Mouse (Mus musculus) intestine, embryonic 14.5 days (tissue): ENCODE measurements around the gene C1qtnf6. TPM values are rescaled to one million over a fixed set of nuclear protein-coding genes. Genes with fewer than 3 reads are reported as not detected.

Experiments
- ATAC-seq: fragments of 200-750 bp; cut with Nextera tagmentation; replicated peaks from 2 replicates; pipeline ENCODE4 v1.8.0; 2017; ENCODE audit warnings: low read depth, moderate number of reproducible peaks, moderate TSS enrichment, moderate library complexity; ENCODE audit not compliant: low FRiP score, low TSS enrichment
- DNase-seq: peaks from one replicate; pipeline ENCODE4 v3.0.0-alpha.2; 2018; ENCODE audit warnings: low spot score
- H3K27ac ChIP-seq: fragments of 300-500 bp; sonication (generic); 2 replicates; pipeline ENCODE4 v1.5.1; 2014; ENCODE audit warnings: low read depth, mild to moderate bottlenecking, control low read depth
- H3K27me3 ChIP-seq: fragments of 300-500 bp; sonication (generic); replicated peaks from 2 replicates; pipeline ENCODE4 v1.6.1; 2014; ENCODE audit warnings: low read length, control low read depth; ENCODE audit not compliant: control insufficient read depth, insufficient read depth
- H3K36me3 ChIP-seq: fragments of 300-500 bp; sonication (generic); 2 replicates; pipeline ENCODE4 v1.6.1; 2014; ENCODE audit warnings: low read length, control low read depth; ENCODE audit not compliant: control insufficient read depth, insufficient read depth
- H3K4me1 ChIP-seq: fragments of 300-500 bp; sonication (generic); replicated peaks from 2 replicates; pipeline ENCODE4 v1.6.1; 2014; ENCODE audit warnings: low read length, control low read depth, mixed read lengths; ENCODE audit not compliant: control insufficient read depth, insufficient read depth
- H3K4me2 ChIP-seq: fragments of 300-500 bp; sonication (generic); 2 replicates; pipeline ENCODE4 v1.6.1; 2014; ENCODE audit warnings: low read length
- H3K4me3 ChIP-seq: fragments of 300-500 bp; sonication (generic); 2 replicates; pipeline ENCODE4 v1.5.1; 2014; ENCODE audit warnings: low read depth, low read length, control low read depth, mixed read lengths
- H3K9ac ChIP-seq: fragments of 300-500 bp; sonication (generic); 2 replicates; pipeline ENCODE4 v1.6.1; 2014; ENCODE audit warnings: mild to moderate bottlenecking, low read length
- H3K9me3 ChIP-seq: fragments of 300-500 bp; sonication (generic); 2 replicates; pipeline ENCODE4 v1.6.1; 2016; ENCODE audit warnings: low read length, control low read depth; ENCODE audit not compliant: control insufficient read depth
- WGBS: fragments of 180-500 bp; shearing (Covaris S2); extraction: QIAGEN DNeasy Blood & Tissue Kit; methylation state at CpG from one replicate; pipeline ENCODE4 v1.1.7; 2014; 5-methylcytosine and 5-hydroxymethylcytosine counted together
- polyA plus RNA-seq: library from polyadenylated mRNA; unstranded; fragments of >200 nt; fragmentation: Nextera tagmentation; extraction: Ambion mirVana; gene quantifications from 2 replicates; pipeline ENCODE4 v1.2.1, GENCODE M21; 2014

Gene C1qtnf6
- polyA plus RNA-seq, 1 experiment from 2014 or later = 30.1 TPM

DNA sequence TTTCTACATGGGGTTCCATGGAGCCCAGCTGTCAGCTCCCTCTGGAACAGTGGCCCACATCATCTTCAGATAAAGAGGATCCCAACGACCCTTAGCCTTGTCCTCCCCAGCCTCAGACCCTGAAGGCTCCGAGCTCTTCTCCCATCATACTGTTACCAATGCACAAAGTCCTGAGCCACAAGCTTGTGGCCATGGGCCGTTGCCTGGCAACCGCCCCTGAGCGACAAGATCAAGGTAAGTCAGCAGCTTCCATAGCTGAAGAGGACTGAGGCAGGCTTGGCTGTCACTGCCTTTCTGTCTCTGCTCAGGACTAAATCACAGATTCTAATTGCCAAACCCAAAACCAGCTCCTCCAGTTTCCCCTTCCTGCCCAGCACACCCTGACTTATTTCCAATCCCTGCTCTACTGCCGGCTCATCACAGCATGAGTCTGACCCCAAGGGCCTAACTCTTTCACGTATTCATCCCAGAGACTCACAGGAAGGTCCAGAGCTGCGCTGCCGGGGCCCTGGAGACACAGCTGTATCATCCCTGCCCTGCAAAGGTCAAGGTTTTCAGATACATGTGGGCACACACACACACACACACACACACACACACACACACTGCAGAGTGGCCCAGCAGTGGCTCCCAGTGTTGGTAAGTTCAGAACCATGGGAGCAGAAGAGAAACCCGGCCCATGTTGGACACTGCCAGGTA, 4.7 kb upstream of the C1qtnf6 start:
- DNase-seq = no peak
- H3K4me3 ChIP-seq = no peak overlapping the region
- no peaks in the 10 kb centered on the region for H3K36me3 ChIP-seq
- H3K4me1 ChIP-seq = peaks cover 9% of the 10 kb centered on the region
- no peak overlapping the region for H3K4me2 ChIP-seq
- H3K27me3 ChIP-seq = 0 out of 2 replicates have a peak, but pooled peaks cover 4% of the 10 kb centered on the region
- H3K9me3 ChIP-seq = no peaks in the 10 kb centered on the region
- no peak for ATAC-seq
- H3K27ac ChIP-seq = no peak overlapping the region
- 56% methylated on average over 10 of the region's 10 CpGs for WGBS
- no peak overlapping the region for H3K9ac ChIP-seq

- Histone ChIP-seq H3K4me3 (no peak overlapping the region), H3K4me1 (peaks cover 26% of the 10 kb centered on the region), H3K9ac (no peak overlapping the region), H3K36me3 (no peaks in the 10 kb centered on the region), H3K27ac (peak overlapping the region; percentile 69), H3K4me2 (no peak overlapping the region), H3K27me3 (no peaks in the 10 kb centered on the region), H3K9me3 (no peaks in the 10 kb centered on the region)
- 69% methylated on average over 10 of the region's 10 CpGs for WGBS
- no peak for DNase-seq
- ATAC-seq = no peak
Observed at GRCm38 (mm10) chr15:78533346-78533835, 2.2 kb upstream of the C1qtnf6 start.

GRCm38 (mm10) chr15:78532566-78533345, 1.5 kb upstream of the C1qtnf6 start:
- H3K4me2 ChIP-seq = peak overlapping the region; percentile 28; the same call in 1 of the 2 replicates
- 58% methylated on average over 10 of the region's 10 CpGs for WGBS
- H3K4me3 ChIP-seq = no peak overlapping the region
- peaks cover 26% of the 10 kb centered on the region for H3K4me1 ChIP-seq
- no peaks in the 10 kb centered on the region for H3K27me3 ChIP-seq
- H3K9ac ChIP-seq = no peak overlapping the region
- DNase-seq = no peak
- peak; percentile 16; the same call in 1 of the 2 replicates for ATAC-seq
- H3K36me3 ChIP-seq = no peaks in the 10 kb centered on the region
- H3K27ac ChIP-seq = peak overlapping the region; percentile 69
- H3K9me3 ChIP-seq = no peaks in the 10 kb centered on the region

DNA sequence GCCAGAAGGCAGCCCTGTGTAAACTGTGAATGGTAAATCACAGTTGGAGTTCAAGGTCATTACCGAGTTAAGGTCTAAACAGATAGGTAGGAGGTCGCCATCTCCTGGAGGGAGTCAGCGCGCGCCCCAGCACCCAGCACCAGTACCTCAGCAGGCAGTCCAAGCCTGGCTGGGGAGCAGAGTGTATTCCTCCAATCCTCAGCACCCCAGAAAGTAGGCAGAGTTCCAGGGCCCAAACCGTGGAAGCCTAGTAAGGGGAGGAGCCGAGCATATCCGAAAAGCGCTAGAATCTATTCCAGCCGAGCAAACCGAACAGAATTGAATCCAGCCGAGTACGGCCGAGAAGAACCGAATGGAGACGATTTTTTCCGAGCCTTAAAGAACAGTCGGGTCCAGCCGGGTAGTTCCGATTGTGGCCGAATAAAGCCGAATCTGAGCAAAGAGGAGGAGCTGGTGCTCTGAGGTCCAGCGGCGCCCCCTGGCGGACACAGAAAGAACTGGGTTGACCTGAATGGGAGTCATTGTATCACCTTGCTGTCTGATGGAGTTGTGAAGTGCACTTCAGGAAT, 769 bp upstream of the C1qtnf6 start:
- peak; percentile 77 for ATAC-seq
- H3K4me2 ChIP-seq = peak overlapping the region; percentile 47
- H3K4me3 ChIP-seq = peak overlapping the region; percentile 21
- DNase-seq = peak; percentile 97
- H3K4me1 ChIP-seq = peaks cover 26% of the 10 kb centered on the region
- H3K36me3 ChIP-seq = no peaks in the 10 kb centered on the region
- under 1% methylated on average over 25 of the region's 25 CpGs for WGBS
- no peaks in the 10 kb centered on the region for H3K27me3 ChIP-seq
- peak overlapping the region; percentile 45 for H3K9ac ChIP-seq
- no peaks in the 10 kb centered on the region for H3K9me3 ChIP-seq
- H3K27ac ChIP-seq = peak overlapping the region; percentile 69

DNA sequence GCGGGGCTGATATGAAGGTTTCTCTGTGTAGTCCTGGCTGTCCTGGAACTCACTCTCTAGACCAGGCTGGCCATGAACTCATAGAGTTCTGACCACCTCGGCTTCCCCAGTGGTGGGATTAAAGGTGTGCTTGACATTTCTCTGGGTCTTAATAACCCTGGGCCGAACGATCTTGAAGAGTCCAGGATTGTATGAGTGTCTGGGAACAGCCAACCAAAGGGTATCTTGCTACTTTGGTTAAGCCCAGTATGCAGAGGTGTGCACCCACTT, 170 bp upstream of the C1qtnf6 start:
- Histone ChIP-seq H3K36me3 (no peaks in the 10 kb centered on the region), H3K4me2 (peak overlapping the region; percentile 47), H3K27me3 (no peaks in the 10 kb centered on the region), H3K27ac (peak overlapping the region; percentile 69), H3K4me1 (peaks cover 26% of the 10 kb centered on the region), H3K9ac (peak overlapping the region; percentile 45), H3K9me3 (no peaks in the 10 kb centered on the region), H3K4me3 (no peak overlapping the region)
- DNase-seq (no peak), ATAC-seq (no peak)
- 62% methylated on average over 4 of the region's 4 CpGs for WGBS

- no peak overlapping the region for H3K4me3 ChIP-seq
- DNase-seq = no peak
- H3K27me3 ChIP-seq = no peaks in the 10 kb centered on the region
- H3K9ac ChIP-seq = 0 out of 2 replicates have a peak overlapping the region, but pooled peaks have one; percentile 55
- no peak for ATAC-seq
- peak overlapping the region; percentile 78; the same call in 1 of the 2 replicates for H3K27ac ChIP-seq
- H3K36me3 ChIP-seq = no peaks in the 10 kb centered on the region
- WGBS = 71% methylated on average over 3 of the region's 3 CpGs
- H3K4me2 ChIP-seq = peak overlapping the region; percentile 82
- peaks cover 26% of the 10 kb centered on the region for H3K4me1 ChIP-seq
- no peaks in the 10 kb centered on the region for H3K9me3 ChIP-seq
Observed at GRCm38 (mm10) chr15:78530141-78530540, 1.1 kb downstream of the C1qtnf6 start.

GRCm38 (mm10) chr15:78529428-78529990, 1.7 kb downstream of the C1qtnf6 start:
- Histone ChIP-seq H3K4me3 (peak overlapping the region; percentile 40), H3K4me2 (peak overlapping the region; percentile 82), H3K27ac (peak overlapping the region; percentile 78), H3K27me3 (no peaks in the 10 kb centered on the region), H3K4me1 (peaks cover 26% of the 10 kb centered on the region), H3K9ac (peak overlapping the region; percentile 55), H3K36me3 (peaks cover 1% of the 10 kb centered on the region; the same call in 1 of the 2 replicates), H3K9me3 (no peaks in the 10 kb centered on the region)
- 1% methylated on average over 14 of the region's 15 CpGs for WGBS
- DNase-seq = peak; percentile 85
- ATAC-seq = peak; percentile 62

DNA sequence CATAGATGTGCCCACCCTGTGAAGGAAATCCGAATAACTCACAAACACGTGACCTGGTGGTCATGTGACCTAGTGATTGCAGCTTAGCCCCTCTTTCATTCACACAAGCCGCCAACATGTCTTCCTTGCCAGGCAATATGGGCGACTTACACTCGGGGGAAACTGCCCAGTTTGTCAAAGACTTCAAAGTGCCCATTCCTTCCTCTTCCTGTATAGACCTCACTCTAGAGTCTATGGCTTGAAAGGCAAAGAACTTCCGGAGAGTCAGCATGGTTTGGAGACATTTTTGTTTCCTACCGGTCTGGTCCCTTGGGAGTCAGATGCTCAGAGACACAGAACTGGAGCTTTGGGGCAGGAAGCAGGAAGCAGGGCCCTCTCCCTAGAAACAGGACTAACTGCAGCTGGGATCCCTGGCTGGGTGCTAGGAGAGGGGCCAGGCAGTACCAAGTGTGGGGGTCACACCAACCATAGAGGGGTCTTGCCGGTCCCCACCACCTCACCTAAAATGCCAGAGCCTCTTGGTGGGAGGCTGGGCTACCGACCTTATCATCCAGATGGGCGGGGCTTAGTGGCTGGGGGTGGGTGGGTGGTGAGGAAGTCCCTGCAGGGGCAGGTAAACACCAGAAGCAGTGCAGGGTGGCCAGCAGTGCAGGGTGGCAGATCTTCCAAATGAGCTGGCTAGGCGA, 2.3 kb downstream of the C1qtnf6 start:
- Histone ChIP-seq H3K36me3 (peaks cover 6% of the 10 kb centered on the region; the same call in 1 of the 2 replicates), H3K27me3 (no peaks in the 10 kb centered on the region), H3K4me1 (peaks cover 26% of the 10 kb centered on the region), H3K4me3 (peak overlapping the region; percentile 40), H3K4me2 (peak overlapping the region; percentile 82), H3K27ac (peak overlapping the region; percentile 78), H3K9me3 (no peaks in the 10 kb centered on the region), H3K9ac (peak overlapping the region; percentile 55)
- ATAC-seq (0 out of 2 replicates have a peak, but pooled peaks have one; percentile 3), DNase-seq (peak; percentile 70)
- WGBS = 36% methylated on average over 11 of the region's 11 CpGs
